Mouse (Mus musculus): ENCODE measurements around the gene Fbxo28.

Fbxo28 gene

DNA sequence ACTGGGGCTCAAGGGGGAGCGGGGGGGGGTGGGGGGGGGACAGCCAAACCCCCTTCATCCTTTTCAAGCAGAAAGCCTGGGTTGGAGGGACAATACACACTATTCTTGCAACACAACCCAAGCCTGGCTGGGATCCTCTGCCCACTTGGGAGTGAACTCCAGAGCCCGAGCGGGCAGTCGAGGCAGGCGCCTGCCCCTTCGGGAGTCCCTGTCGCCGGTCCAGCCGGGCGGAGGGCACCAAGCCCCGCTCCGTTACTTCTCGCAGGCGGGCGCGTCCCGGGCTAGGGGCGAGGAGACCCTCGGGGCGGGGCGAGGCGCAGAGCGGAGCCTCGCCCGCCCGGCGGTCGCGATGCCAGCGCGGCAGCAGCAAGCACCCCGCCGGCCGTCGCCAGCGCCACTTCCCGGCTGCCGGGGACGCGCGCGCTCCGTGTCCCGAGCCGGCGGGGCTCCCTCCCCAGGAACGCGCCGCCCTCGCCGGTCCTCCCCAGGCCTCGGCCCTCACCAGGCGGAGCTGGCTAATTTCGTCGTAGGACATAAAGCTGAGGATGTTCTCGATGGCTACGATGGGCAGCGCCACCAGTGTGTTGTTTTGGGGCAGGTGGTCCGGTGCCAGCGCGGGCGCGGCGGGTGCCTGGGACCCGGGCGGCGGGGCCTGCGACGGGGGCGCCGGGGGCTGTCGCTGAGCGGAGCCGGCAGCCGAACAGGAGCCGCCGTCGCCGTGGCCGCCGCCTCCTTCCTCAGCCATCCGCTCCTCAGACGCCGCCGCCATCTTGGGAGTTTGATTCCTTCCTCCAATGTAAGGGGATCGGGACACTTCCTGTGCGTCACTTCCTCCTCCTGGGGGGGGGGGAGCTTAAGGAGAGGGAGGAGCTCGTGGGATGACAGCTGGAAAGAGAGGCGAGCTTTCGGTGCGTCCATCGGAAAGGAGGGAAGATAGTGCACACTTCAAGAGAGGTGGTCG is at the start of gene Fbxo28:
Gene Fbxo28, minus strand, starts transcription at position 809 of the 961 bp plus-strand sequence.
- DNase-seq: peak; percentile 86

DNA sequence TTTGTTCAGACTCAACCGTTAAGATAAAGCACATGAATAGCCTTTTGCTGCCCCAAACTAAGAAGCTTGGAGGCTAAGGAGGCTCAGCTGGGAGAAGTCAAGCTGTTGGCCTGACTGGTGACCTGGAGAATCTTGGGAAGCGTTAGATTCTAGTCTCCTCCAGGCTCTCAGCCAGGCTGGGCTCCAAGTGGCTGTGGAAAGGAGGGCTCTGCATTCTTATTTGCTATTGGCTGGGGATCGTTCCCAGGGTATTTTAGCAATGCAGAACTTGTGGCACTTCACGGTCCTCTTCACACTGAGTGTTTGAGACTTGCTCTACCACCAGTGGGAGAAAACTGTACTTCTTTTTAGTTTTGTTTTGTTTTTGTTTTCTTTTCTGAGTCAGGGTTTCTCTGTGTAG is 47.3 kb upstream of the Fbxo28 start:
- no peak for DNase-seq

GRCm38 (mm10) chr1:182386449-182386848 is 45.0 kb upstream of the Fbxo28 start:
- DNase-seq: no peak

- DNase-seq: no peak
Measured at GRCm38 (mm10) chr1:182383096-182383495, 41.7 kb upstream of the Fbxo28 start.

DNA sequence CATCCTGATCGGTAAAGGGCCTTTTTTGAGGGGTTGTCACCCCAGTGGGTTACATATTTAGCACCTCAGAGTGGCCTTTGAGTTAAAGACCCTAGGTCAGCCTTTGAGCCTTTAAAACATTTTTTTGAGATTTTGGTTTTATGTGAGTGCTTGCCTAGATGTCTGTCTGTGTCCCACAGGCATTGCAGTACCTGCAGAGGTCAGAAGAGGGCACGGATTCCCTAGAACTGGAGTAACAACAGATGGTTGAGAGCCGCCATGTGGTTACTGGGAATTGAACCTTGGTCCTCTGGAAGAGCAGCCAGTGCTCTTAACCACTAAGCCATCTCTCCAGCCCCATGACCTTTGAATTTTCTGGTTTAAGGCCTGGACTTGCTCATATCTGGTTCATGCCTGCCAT is 39.9 kb upstream of the Fbxo28 start:
- DNase-seq: peak; percentile 54

DNA sequence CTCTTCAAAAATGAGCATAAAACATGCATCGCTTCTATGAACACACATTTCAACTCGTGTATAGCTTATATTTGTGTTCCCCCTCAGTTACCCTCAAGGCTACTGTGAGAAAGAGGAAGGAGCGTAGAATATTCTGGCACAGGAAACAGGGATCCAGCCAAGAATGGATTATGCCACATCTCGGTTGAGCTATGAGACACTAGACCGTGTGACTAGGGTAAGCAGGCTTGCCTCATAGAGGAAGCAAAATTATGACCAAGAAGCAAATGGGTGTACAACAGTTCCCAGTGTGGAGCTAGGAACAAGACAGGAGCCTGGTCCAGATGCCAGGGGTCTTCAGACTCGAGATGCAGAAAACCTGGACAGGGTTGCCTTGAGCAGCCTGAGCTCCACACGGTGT is 39.3 kb upstream of the Fbxo28 start:
- DNase-seq: no peak

DNA sequence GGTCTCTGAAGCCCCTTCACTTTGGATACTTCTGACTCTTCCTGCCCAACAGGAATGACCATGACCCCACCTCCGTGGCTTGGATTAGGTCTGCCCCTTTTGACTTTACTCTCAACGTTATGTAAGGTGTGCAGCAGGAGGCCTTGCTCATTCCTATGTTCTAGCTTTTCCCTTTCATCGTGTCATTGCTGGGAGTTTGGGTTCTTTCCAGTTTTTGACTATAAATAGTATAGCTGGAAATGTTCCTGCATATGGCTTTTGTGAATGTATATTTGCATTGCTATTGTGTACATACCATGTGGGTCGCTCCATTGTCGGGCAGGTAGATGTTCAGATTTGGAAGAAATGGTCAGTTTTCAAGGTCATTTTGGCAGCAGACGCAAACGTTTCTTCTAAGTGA is 37.4 kb upstream of the Fbxo28 start:
- no peak for DNase-seq

- DNase-seq: no peak
Measured at GRCm38 (mm10) chr1:182378205-182378835, 36.9 kb upstream of the Fbxo28 start.

DNA sequence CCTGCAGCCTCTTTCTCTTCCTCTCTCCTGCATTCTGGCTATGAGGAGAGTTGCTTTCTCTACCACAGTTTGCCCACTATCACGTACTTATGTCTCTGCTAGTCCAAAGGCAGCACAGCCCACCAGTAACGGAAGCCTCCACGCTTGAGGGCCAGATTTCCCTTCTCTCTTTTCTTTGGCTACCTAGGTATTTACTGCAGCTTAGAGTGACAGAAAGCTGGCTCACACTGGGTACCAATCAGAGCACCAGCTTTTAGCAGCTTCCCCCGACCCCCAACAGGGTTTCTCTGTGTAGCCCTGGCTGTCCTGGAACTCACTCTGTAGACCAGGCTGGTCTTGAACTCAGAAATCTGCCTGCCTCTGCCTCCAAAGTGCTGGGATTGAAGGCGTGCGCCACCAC is 36.1 kb upstream of the Fbxo28 start:
- no peak for DNase-seq

DNA sequence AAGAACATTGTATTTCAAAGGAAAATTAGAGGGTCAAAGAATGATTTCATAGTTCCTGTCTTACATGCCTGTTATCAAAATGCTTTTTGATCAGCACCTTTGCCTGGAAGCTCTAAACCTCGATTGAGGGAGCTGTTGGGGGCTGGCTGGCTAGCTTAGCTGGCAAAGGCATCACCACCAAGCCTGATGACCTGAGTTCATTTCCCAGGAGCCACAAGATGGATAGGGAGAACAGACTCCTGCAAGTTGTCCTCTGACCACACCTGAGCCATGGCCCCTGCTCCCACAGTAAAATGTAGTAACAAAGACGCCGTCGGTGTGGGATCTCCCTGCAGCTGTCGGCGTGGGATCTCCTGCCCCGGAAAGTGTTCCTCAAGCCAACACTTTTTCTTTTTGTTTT is 35.4 kb upstream of the Fbxo28 start:
- DNase-seq: no peak

DNA sequence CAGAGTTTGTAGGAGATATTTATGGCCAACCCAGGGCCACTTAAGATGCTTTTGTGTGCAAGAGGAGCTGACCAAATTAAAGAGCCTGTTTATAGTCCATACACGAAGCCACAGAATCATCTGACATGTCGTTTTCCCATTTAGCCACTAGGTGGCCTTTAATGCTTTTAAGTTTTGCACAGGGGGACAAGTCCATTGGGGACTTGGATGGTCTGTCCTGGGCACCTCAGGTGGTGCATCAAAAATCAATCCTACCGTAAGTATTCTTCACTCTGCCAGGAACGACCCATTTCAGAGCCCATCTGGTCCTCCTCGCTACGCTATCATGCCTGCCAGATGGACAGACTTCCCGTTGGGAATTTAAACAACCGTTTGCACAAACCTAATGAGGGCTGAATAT is 34.8 kb upstream of the Fbxo28 start:
- no peak for DNase-seq

GRCm38 (mm10) chr1:182371891-182372290 is 30.5 kb upstream of the Fbxo28 start:
- DNase-seq: no peak

DNA sequence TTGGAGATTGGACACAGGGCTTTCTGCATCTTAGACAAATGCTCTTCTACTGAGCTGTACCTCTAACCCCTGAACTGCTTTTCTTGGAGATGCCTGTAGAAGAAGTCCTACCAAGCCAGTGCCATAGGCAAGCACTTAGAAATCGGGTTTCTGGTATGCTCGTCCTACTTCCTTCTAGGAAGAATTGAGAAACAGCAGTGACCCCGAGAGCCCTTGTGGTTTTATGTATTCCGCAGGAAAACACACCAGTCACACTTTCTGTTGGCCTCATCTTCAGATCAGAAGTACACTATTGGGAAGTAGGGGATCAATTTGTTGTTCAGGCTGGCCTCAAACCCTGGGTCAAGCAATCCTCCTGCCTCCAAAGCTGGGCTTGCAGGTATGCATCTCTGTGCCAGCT is 28.0 kb upstream of the Fbxo28 start:
- no peak for DNase-seq

DNA sequence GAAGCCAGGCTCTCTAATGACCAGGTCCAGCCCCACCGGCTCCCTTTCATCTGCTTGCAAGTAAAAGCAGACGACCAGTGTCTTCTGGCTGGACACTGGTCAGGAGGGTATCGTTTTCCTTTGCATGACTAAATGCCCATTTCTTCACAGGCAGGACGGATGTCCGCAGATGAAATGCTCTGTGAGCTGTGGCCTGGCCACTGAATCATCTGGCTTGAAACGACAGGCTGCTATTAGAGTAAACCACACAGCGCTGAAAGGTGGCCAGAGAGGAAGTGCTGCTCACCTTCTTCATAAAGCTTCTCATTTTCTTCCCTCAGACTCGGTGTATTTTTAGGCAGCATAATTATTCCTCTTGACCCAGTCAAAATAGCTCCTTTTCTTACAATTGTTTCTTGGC is 27.4 kb upstream of the Fbxo28 start:
- DNase-seq: no peak

GRCm38 (mm10) chr1:182368309-182368708 is 26.9 kb upstream of the Fbxo28 start:
- DNase-seq: no peak

- DNase-seq: no peak
Measured at GRCm38 (mm10) chr1:182363683-182364404, 22.4 kb upstream of the Fbxo28 start.

DNA sequence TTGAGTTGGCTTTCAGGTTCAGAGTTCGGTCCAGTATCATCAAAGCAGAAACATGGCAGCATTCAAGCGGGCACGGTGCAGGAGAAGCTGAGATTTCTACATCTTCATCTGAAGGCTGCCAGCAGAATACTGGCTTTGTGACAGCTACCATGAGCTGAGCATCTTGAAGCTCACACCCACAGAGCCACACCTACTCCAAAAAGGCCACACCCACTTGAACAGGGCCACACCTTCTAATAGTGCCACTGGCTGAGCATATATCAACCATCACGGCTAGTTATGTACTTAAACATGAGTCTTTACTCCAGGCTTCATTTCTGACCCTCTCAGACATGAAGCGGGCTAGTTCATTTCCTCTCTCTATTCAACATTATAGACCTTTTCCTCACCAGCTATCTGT is 21.3 kb upstream of the Fbxo28 start:
- DNase-seq: no peak

- no peak for DNase-seq
Measured at GRCm38 (mm10) chr1:182358133-182358532, 16.7 kb upstream of the Fbxo28 start.

GRCm38 (mm10) chr1:182354504-182355147 is 13.2 kb upstream of the Fbxo28 start:
- DNase-seq: peak; percentile 71

DNA sequence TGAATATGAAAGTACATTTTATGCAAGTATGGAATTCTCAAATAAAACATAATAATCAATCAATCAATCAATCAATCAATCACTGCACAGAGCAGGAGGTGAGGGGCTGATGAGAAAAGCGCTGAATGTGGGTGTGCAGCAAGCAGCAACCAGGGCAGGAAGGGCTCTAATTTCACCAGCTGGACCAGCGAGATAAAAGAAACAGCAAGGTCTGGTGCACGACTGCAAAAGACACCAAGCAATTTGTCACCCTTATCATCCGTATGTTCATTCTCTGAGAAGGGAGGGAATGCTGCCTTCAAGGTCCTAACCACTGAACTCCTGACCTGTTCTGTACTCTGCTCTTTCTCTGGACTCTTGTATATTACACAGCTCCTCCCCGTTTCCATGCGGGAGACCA is 8.1 kb upstream of the Fbxo28 start:
- DNase-seq: no peak

DNA sequence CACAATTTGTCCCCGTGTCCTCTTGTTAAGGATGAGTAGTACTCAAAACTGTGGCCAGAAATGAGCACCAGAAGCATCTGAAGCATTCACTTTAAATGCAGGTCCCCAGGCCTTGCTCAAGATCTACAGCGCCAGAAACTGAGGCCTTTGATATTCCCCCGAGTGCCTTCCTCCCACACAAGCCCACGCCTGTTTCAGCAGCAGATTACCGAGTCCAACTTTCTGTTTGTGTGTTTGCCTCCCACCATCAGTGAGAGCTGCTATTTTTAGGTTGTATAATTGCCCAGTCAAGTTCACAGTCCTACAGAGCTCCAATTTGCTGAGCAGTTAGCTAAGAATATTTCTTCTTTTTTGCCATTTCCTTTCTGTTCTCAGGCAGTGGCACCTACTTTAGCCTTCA is 5.1 kb upstream of the Fbxo28 start:
- DNase-seq: no peak

- no peak for DNase-seq
Measured at GRCm38 (mm10) chr1:182345857-182346256, 4.4 kb upstream of the Fbxo28 start.

DNA sequence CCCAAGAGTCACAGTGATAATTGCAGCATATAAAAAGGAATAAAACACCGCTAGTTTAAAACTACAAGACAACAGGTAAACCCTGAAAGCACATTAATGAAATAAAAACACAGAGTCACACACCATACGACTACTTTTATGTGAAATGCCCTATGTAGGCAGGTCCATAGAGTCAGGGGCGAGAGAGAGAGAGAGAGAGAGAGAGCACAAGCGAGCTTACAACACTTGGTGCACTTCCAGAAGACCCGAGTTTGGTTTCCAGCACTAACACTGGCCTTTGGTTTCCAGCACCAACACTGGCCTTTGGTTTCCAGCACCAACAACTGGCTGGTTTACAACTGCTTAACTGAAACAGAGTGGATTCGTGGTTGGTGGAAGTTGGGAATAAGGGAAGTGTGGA is 564 bp upstream of the Fbxo28 start:
- DNase-seq: no peak

Data from thymus, postnatal 4 days (tissue).